Mouse (Mus musculus) retina, adult 2 months (tissue): ENCODE measurements at regions not wholly inside any gene's neighbourhood (a gene's known extent, or its start where the extent isn't known, plus 50 kb on each side); places are given as distances from the start of the nearest gene placed in this dataset.

ENCODE experiments used
- DNase-seq: peaks from one replicate; pipeline ENCODE4 v3.0.0-alpha.2; 2012; ENCODE audit warnings: low read depth, low spot score

GRCm38 (mm10) chr13:28795274-28795673 lies 158.2 kb downstream of the Sox4 start:
- no peak for DNase-seq

DNA sequence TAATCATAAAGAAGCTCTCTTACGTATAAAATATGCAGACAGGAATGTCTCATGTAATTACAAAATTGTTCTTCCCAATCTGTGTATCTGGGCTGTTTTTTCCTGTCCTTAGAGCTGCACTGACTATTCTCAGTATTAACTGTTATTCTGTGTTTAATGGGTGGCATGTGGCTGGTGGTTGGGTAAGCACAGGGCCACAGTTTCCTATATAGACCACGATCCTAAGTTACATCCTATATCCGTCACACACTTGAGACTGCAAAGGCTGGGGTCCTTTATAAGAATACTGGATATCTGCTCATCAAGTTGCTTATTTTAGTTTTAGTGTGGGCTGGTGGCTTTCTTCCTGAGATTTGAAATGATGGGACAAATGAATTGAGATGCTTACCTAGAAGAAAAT lies 159.0 kb downstream of the Sox4 start:
- DNase-seq = no peak

- DNase-seq = no peak
These were observed 160.2 kb downstream of the Sox4 start for GRCm38 (mm10) chr13:28793166-28793935.

- no peak for DNase-seq
These were observed 160.9 kb downstream of the Sox4 start for GRCm38 (mm10) chr13:28792461-28793165.

DNA sequence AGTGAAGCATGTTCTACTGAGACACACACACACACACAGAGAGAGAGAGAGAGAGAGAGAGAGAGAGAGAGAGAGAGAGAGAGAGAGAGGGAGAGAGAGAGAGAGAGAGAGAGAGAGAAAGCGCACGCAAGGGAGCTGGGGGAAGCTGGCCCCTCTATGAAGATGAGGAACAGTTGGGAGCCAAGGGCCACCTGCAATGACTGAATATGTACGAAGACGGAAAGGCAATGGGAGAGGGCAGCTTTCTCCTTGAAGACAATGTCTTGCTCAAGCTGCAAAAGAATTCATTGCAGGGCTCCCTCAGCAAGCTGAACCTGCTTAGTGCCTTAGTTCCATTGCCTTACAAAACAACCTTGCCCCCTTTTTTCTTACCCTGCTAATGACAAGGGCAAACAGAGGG lies 163.1 kb downstream of the Sox4 start:
- DNase-seq = no peak

- DNase-seq = no peak
These were observed 166.2 kb downstream of the Sox4 start for GRCm38 (mm10) chr13:28787331-28787643.

GRCm38 (mm10) chr13:28786629-28787330 lies 166.7 kb downstream of the Sox4 start:
- no peak for DNase-seq

DNA sequence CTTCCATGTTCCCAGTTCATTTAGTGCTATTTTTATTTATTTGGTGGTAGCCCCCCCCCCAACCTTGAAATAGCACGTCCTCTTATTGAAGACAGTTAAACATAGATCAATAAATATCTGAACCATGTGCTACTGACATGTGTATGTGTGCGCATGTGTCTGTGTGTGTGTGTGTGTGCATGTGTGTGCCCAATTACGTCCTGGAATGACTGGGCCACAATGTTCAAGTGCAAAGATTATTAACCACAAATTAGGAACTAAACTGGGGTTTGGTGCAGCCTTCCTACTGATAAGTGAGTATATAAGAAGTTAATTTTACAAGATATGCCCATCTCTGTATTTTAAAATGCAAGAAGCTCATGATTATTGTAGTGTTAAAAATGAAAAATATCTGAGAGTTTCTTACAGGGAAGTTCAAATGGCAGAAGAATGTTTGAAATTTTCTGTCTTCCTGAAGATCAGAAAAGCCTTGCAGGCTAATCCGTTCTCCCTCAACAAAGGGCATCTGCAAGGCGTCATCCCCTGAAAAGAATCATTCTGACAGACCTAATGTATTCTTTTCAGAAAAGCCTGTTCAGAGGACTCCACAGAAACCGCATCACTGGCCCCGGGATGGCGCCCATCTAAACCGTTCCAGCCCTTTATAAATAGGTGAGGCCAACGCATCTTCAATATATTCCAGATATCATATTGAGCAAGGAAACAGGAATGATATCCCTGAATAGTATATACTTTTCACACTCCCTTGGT lies 170.8 kb downstream of the Sox4 start:
- DNase-seq = no peak

GRCm38 (mm10) chr13:28782081-28782480 lies 171.4 kb downstream of the Sox4 start:
- no peak for DNase-seq

- no peak for DNase-seq
These were observed 171.9 kb downstream of the Sox4 start for GRCm38 (mm10) chr13:28781660-28782059.

DNA sequence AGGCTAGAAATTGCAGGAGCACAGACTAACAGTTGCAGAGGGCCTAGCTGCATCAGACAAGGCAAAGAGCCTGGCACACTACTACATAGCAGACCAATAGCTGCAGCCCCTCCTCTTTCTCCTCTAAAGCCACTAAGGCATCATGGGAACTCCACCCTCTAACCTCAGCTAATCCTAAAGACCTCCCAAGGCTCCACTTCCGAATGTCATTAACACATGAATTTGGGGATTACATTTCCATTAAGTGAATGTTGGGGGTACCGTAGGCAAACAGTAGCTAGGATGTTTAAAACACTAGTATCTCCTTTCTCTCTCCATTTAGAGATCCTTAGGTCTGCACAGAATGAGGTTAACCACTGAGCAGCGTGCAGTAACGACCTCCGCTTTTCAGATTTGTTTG lies 173.1 kb downstream of the Sox4 start:
- no peak for DNase-seq

GRCm38 (mm10) chr13:28775142-28775815 lies 178.2 kb downstream of the Sox4 start:
- no peak for DNase-seq

DNA sequence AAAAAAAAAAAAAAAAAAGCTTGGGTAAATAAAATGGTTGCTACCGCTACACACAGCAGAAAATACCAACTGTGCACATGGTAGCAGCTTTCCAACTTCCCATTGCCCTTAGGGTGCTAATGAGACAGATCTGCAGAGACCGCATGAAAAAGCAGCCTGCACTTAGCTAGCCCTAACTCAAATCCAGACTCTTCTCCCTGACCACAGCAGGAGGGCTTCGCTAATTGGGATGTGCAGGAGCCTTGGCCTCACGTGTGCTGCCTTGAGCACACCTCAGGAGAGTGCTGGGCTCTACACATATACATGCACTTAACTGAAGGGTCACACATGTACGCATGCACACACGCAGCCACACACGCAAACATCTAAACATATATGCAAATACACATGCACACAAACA lies 178.9 kb downstream of the Sox4 start:
- no peak for DNase-seq

- DNase-seq = no peak
These were observed 180.0 kb downstream of the Sox4 start for GRCm38 (mm10) chr13:28773466-28773865.

DNA sequence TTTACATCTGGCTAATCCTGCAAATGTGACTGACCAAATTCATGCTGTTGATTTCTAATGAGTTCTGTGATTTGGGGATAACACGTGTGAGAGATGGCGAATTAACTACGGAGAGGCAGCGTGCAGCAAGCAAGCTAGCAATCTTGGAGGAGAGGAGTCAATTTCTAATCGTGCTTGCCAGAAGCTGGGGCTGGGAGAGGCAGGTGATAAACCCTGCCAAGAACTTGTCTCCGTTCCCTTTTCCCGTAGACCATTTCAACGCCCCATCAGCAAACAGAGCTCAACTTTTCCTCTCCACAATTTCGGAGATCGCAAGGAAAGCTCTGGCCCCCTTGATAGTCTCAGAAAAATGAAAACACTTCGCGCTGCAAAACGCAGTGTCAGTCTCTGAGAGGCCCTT lies 183.0 kb downstream of the Sox4 start:
- no peak for DNase-seq

DNA sequence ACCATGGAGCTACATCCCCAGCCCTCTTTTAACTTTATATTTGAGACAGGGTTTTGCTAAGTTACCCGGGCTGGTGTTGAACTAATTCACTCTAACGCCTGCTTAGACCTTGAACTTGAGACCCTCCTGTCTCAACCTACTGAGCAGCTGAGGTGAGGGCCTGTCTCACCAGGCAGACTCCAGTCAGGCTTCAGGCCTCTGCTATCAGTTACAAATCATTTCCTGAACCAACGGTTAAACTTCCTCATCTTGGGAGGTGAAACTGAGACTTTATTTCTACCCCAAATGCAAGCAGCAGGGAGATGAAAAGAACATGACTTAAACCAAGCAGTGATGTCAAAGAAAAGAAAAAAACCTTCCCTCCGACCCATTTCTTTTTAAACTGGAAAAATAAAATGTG lies 183.5 kb downstream of the Sox4 start:
- no peak for DNase-seq

DNA sequence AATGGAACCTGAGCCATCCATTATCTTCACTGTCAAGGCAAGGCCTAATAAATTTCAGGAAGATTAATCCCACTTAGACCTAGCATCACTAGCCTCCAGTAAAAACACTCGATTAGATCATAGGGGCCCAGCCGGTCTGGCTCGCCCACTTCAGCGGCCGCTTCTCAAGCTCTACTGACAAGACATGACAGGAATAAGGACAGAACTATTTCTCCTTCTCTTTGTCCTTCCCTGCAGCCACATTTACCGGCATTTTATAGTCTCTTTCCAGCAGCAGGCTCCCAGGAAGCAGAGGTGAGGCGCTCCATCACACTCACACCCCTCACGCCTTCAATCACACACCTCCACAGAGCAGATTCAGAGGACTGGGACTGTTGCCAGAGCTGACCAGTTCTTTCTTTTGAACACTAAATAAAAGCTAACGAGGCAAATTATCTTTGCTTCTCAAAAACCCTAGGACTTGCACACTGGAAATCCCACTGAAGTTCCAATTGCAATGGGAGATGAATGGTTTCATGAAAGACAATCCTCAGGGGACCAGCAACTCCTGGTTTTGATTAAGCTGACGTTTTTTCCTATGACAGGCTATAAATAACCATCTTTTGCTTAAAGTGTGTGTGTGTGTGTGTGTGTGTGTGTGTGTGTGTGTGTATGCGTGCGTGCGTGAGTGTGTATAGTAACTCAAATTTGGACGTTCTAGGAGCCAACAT lies 184.6 kb downstream of the Sox4 start:
- DNase-seq = no peak

- DNase-seq = no peak
These were observed 191.0 kb downstream of the Sox4 start for GRCm38 (mm10) chr13:28762555-28762954.

DNA sequence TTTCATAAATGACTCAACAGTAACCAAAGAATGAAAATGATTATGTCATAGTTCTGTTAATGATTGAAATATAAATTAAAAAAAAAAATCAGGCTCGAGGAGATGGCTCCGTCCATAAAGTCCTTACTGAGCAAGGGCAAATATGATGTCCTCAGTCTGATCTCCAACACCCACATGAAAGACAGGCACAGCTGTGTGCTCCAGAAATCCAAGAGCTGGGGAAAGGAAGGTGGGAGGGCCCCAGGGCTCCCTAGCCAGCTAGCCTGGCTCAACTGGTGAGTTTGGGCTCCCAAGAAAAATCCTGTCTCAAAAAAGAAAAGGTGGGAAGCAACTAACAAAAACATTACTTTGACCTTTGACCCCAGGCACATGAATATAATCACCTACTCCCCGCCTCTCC lies 194.5 kb downstream of the Sox4 start:
- DNase-seq = no peak

DNA sequence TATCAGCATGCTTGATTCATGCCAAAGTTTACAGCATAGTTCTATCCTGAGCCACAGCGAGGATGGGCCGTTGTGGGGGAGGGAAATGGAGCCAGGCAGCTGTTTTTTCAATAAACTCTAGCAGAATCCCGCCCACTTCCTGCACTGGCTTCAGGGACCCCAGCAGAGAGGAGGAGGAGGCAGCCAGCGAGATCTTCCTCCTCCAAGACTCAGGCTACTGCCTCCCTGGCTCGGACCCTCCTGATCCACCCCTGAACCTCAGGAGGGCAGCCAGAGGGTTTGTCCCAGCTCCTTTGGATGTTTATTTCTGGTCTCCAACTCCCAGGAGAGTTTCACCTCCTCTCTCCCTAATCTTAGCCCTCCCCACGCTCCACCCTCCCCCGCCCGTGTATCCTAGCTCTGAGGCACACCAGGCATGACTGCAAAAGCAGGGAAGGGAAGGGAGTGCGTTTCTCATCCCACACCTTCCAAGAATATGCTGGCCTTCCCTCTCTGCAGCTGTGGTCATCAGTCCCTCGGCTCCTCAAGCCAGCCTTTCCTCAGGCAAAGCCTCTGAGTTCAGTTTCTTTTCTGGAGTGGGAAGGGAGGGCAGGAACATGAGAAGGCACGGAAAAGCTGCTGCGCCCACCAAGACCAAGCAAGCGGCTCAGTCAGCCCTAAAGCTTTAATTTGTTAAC lies 195.5 kb downstream of the Sox4 start:
- DNase-seq = no peak
